Mouse (Mus musculus) myocyte (in vitro differentiated cells): Measurements from ENCODE around the gene Kmt5c. TPM values are rescaled to one million over a fixed set of nuclear protein-coding genes. Genes with fewer than 3 reads are reported as not detected.

ENCODE experiments used
- H3K27me3 ChIP-seq: one replicate; pipeline ENCODE4 v1.6.1; 2011; ENCODE audit not compliant: control insufficient read depth, insufficient read depth, insufficient read length
- H3K36me3 ChIP-seq: one replicate; pipeline ENCODE4 v1.6.1; 2011; ENCODE audit not compliant: control insufficient read depth, insufficient read depth
- H3K4me2 ChIP-seq: one replicate; pipeline ENCODE4 v1.6.1; 2011; ENCODE audit warnings: low read depth, control low read depth
- H3K4me3 ChIP-seq: one replicate; pipeline ENCODE4 v1.5.1; 2011; ENCODE audit warnings: mild to moderate bottlenecking, control low read depth, moderate library complexity
- H3K79me2 ChIP-seq: one replicate; pipeline ENCODE4 v1.6.1; 2011; ENCODE audit not compliant: control insufficient read depth, insufficient read depth
- H3ac ChIP-seq: one replicate; pipeline ENCODE4 v1.6.1; 2011; ENCODE audit not compliant: control insufficient read depth, insufficient read length
- CEBPB ChIP-seq: IDR thresholded peaks from 2 replicates; pipeline ENCODE4 v1.6.1; 2011; ENCODE audit warnings: mild to moderate bottlenecking, moderate library complexity; ENCODE audit not compliant: poor library complexity, insufficient read depth, severe bottlenecking
- E2F4 ChIP-seq: IDR thresholded peaks from one replicate; pipeline ENCODE4 v1.6.1; 2011; ENCODE audit warnings: mild to moderate bottlenecking, control low read depth, moderate library complexity; ENCODE audit not compliant: insufficient read depth
- MAX ChIP-seq: IDR thresholded peaks from one replicate; pipeline ENCODE4 v1.6.1; 2011; ENCODE audit warnings: low read depth, mild to moderate bottlenecking, control low read depth
- MYOD1 ChIP-seq, 3 experiments: IDR thresholded peaks; one replicate each; pipeline ENCODE4 v1.6.1; 2011; ENCODE audit warnings: control low read depth in 2 of 3, low read depth in 2 of 3, mild to moderate bottlenecking in 2 of 3, moderate library complexity in 1 of 3; ENCODE audit not compliant: insufficient read length in 2 of 3, control insufficient read depth in 1 of 3
- MYOG ChIP-seq, 3 experiments: IDR thresholded peaks; one replicate each; pipeline ENCODE4 v1.6.1; 2011; ENCODE audit warnings: control low read depth in 2 of 3, low read depth in 2 of 3, mild to moderate bottlenecking in 2 of 3; ENCODE audit not compliant: insufficient read length in 2 of 3, control insufficient read depth in 1 of 3, insufficient read depth in 1 of 3
- POLR2A ChIP-seq: IDR thresholded peaks from one replicate; pipeline ENCODE4 v1.6.1; 2011; ENCODE audit warnings: low read depth, mild to moderate bottlenecking, control low read depth, moderate library complexity; ENCODE audit not compliant: insufficient read length
- POLR2AphosphoS2 ChIP-seq: IDR thresholded peaks from one replicate; pipeline ENCODE4 v1.6.1; 2011; ENCODE audit warnings: low read depth, control low read depth; ENCODE audit not compliant: insufficient read length
- REST ChIP-seq: IDR thresholded peaks from one replicate; pipeline ENCODE4 v1.6.1; 2011; ENCODE audit warnings: mild to moderate bottlenecking, control low read depth, moderate library complexity; ENCODE audit not compliant: insufficient read depth, insufficient read length
- SRF ChIP-seq: IDR thresholded peaks from one replicate; pipeline ENCODE4 v1.6.1; 2011; ENCODE audit warnings: low read depth; ENCODE audit not compliant: control insufficient read depth, insufficient read length
- TCF12 ChIP-seq: IDR thresholded peaks from one replicate; pipeline ENCODE4 v1.6.1; 2011; ENCODE audit warnings: mild to moderate bottlenecking, control low read depth; ENCODE audit not compliant: poor library complexity, insufficient read depth, severe bottlenecking
- TCF3 ChIP-seq: IDR thresholded peaks from one replicate; pipeline ENCODE4 v1.6.1; 2011; ENCODE audit warnings: low read depth, control low read depth; ENCODE audit not compliant: insufficient read length
- USF1 ChIP-seq: IDR thresholded peaks from one replicate; pipeline ENCODE4 v1.6.1; 2011; ENCODE audit warnings: low read depth, mild to moderate bottlenecking, control low read depth, moderate library complexity
- polyA plus RNA-seq: library from polyadenylated mRNA; unstranded; fragments of >200 nt; fragmentation: generic; extraction: Trizol; gene quantifications from one replicate; pipeline ENCODE4 v1.2.1, GENCODE M21; 2012; ENCODE audit warnings: missing spikeins

Gene Kmt5c
- 19.2 TPM for polyA plus RNA-seq

DNA sequence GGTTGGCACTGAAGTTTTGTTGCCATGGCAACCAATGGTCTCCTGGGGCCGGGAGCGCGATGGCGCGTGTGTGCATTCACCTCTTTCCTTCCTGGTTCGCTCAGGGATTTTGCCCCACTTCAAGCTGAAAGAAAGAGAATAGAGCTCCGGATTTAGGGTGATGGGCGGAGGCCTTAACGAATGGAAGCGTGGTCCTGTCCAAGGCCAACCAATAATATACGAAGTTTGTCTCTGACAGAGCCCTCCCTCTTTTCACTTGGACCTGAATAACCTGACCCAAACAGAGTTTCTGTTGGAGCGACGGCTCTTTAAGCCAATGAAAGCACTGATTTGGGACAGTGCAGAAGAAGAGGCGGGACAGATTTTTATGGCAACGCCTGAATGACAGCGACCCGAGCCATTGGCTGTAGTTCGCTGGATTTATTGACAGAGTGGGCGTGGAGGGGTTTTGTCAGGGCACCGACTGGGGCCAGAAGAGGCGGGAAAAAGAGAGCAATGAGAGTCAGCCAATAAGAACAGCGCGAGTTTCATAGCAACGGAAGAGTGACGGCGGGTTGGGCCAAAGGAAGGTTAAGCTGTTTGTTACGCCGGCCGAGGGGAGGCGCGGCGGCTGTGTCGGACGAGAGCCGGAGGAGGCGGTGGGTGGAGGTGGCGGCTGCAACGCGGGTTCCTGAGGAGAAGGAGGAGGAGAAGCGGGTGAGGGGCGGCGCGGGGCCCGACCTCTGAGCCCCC is at the start of gene Kmt5c:
Gene Kmt5c, plus strand, starts transcription at position 572 of the 732 bp plus-strand sequence.
- H3K4me3 ChIP-seq: peak within 1 kb of the TSS; percentile 72
- no peaks in the 10 kb centered on the region for H3K27me3 ChIP-seq
- peaks cover 5% of the 10 kb centered on the region for H3K79me2 ChIP-seq
- no peaks in the 10 kb centered on the region for H3K36me3 ChIP-seq
- TF ChIP-seq POLR2A (peak; percentile 88), MYOG (IDR thresholded peaks at IDR 0.05; ENCODE audit: control insufficient read depth in 1 of 3, insufficient read depth in 1 of 3, insufficient read length in 2 of 3, low read depth in 2 of 3) (no peak), POLR2AphosphoS2 (peak; percentile 87), MYOD1 (IDR thresholded peaks at IDR 0.05; ENCODE audit: control insufficient read depth in 1 of 3, insufficient read length in 2 of 3, low read depth in 2 of 3) (no peak), SRF (peak; percentile 16)
- H3K4me2 ChIP-seq: peak within 1 kb of the TSS; percentile 96
- peak within 1 kb of the TSS; percentile 4 for H3ac ChIP-seq

DNA sequence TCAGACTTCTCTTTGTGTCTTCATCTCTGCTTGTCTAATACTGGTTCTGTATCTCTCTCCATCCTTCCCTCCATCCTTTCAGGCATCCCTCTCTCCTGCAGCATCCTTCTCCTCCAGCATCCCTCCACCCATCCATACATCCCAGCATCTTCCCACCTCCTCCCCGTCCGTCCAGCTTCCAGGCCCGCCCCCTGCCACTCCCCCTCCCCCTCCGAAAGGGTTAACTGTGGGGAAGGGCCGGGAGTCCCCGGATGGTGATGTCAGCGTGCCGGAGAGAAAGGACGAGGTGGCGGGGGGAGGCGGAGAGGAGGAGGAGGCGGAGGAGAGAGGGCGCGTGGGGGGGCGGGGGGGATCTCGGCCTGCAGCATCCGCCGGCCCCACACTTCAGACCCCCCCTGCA is 49.5 kb upstream of the Kmt5c start, which contains the start of gene Brsk1:
Gene Brsk1, plus strand, starts transcription at position 218 of the 400 bp plus-strand sequence.
- Histone ChIP-seq H3K4me2 (peak within 1 kb of the TSS; percentile 58), H3K36me3 (no peaks in the 10 kb centered on the region), H3K4me3 (peak within 1 kb of the TSS; percentile 13), H3K27me3 (no peaks in the 10 kb centered on the region), H3ac (no peak within 1 kb of the TSS), H3K79me2 (no peaks in the 10 kb centered on the region)
- no peak for TF ChIP-seq MYOG (IDR thresholded peaks at IDR 0.05; ENCODE audit: control insufficient read depth in 1 of 3, insufficient read depth in 1 of 3, insufficient read length in 2 of 3, low read depth in 2 of 3)
- TF ChIP-seq E2F4: no peak

DNA sequence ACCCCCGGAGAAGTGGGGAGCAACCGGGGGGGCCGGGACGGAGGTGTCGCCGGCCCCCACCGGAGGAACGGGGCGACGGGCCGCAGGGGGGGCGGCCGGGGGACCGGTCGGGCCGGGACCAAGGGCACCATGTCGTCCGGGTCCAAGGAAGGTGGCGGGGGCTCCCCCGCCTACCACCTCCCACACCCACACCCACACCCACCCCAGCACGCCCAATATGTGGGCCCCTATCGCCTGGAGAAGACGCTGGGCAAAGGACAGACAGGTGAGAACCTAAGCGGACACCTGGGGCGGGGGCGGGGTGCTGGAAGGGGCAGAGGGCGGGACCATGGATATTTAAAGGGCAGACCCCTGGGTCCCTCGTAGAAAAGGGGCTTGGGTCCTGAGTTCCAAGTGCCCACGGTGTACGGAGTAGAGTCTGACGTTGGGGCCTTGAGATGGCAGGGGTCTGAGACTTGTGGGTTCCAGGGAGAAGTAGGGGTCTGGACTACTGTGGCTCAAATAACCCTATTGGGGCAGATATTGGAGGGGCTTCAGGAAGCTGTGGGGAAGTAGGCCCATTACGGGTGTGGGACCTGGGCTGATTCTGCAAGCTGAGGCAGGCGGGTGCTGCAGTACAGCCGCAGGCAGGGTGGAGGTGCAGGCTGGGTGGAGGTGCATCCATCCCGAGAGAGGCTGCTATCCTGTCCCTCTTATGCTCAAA is 48.8 kb upstream of the Kmt5c start:
- Histone ChIP-seq H3K4me3 (peak overlapping the region; percentile 13), H3ac (no peak overlapping the region), H3K79me2 (no peaks in the 10 kb centered on the region), H3K4me2 (peak overlapping the region; percentile 58), H3K36me3 (no peaks in the 10 kb centered on the region), H3K27me3 (no peaks in the 10 kb centered on the region)
- TF ChIP-seq REST: no peak
- no peak for TF ChIP-seq MYOG (IDR thresholded peaks at IDR 0.05; ENCODE audit: control insufficient read depth in 1 of 3, insufficient read depth in 1 of 3, insufficient read length in 2 of 3, low read depth in 2 of 3)
- no peak for TF ChIP-seq TCF12
- no peak for TF ChIP-seq POLR2A
- TF ChIP-seq MYOD1 (IDR thresholded peaks at IDR 0.05; ENCODE audit: control insufficient read depth in 1 of 3, insufficient read length in 2 of 3, low read depth in 2 of 3): no peak
- TF ChIP-seq E2F4: no peak
- no peak for TF ChIP-seq POLR2AphosphoS2
- TF ChIP-seq TCF3: no peak
- TF ChIP-seq CEBPB: no peak
- no peak for TF ChIP-seq USF1
- TF ChIP-seq SRF: no peak

- Histone ChIP-seq H3K4me3 (no peak overlapping the region), H3K79me2 (no peaks in the 10 kb centered on the region), H3K27me3 (no peaks in the 10 kb centered on the region), H3K4me2 (no peak overlapping the region), H3ac (no peak overlapping the region), H3K36me3 (no peaks in the 10 kb centered on the region)
- no peak for TF ChIP-seq USF1
- no peak for TF ChIP-seq MAX
- no peak for TF ChIP-seq TCF12
- TF ChIP-seq TCF3: no peak
- no peak for TF ChIP-seq E2F4
Observed at GRCm38 (mm10) chr7:4693004-4693403, 46.9 kb upstream of the Kmt5c start.

- H3K4me2 ChIP-seq: no peak overlapping the region
- no peak overlapping the region for H3K4me3 ChIP-seq
- no peaks in the 10 kb centered on the region for H3K27me3 ChIP-seq
- H3ac ChIP-seq: no peak overlapping the region
- no peaks in the 10 kb centered on the region for H3K79me2 ChIP-seq
- H3K36me3 ChIP-seq: no peaks in the 10 kb centered on the region
- no peak for TF ChIP-seq MYOD1 (IDR thresholded peaks at IDR 0.05; ENCODE audit: control insufficient read depth in 1 of 3, insufficient read length in 2 of 3, low read depth in 2 of 3)
- TF ChIP-seq CEBPB: no peak
- TF ChIP-seq POLR2A: no peak
- TF ChIP-seq MYOG (IDR thresholded peaks at IDR 0.05; ENCODE audit: control insufficient read depth in 1 of 3, insufficient read depth in 1 of 3, insufficient read length in 2 of 3, low read depth in 2 of 3): no peak
- no peak for TF ChIP-seq SRF
- no peak for TF ChIP-seq TCF12
- TF ChIP-seq POLR2AphosphoS2: no peak
- TF ChIP-seq E2F4: no peak
- no peak for TF ChIP-seq MAX
- TF ChIP-seq REST: no peak
- TF ChIP-seq USF1: no peak
- no peak for TF ChIP-seq TCF3
Observed at GRCm38 (mm10) chr7:4702334-4702733, 37.6 kb upstream of the Kmt5c start.
